Mouse (Mus musculus): ENCODE data around the gene Vps37c.

- no peak for TF ChIP-seq POLR2AphosphoS2 (IDR thresholded peaks at IDR 0.05; ENCODE audit: insufficient read length, low read depth)
- TF ChIP-seq E2F4 (IDR thresholded peaks at IDR 0.05; ENCODE audit: insufficient read depth): no peak
- TF ChIP-seq POLR2A (IDR thresholded peaks at IDR 0.05; ENCODE audit: insufficient read length, low read depth): no peak
- no peak for TF ChIP-seq SRF (IDR thresholded peaks at IDR 0.05; ENCODE audit: control insufficient read depth, insufficient read length, low read depth)
- no peak for TF ChIP-seq USF1 (IDR thresholded peaks at IDR 0.05; ENCODE audit: low read depth)
- TF ChIP-seq CEBPB (IDR thresholded peaks at IDR 0.05; ENCODE audit: insufficient read depth, poor library complexity, severe bottlenecking): no peak
- no peak for TF ChIP-seq MAX (IDR thresholded peaks at IDR 0.05; ENCODE audit: low read depth)
- no peak for TF ChIP-seq TCF12 (IDR thresholded peaks at IDR 0.05; ENCODE audit: insufficient read depth, poor library complexity, severe bottlenecking)
- no peak for TF ChIP-seq MYOD1 (IDR thresholded peaks at IDR 0.05; ENCODE audit: control insufficient read depth in 1 of 3, insufficient read length in 2 of 3, low read depth in 2 of 3)
- TF ChIP-seq MYOG (IDR thresholded peaks at IDR 0.05; ENCODE audit: control insufficient read depth in 1 of 3, insufficient read depth in 1 of 3, insufficient read length in 2 of 3, low read depth in 2 of 3): no peak
- no peak for TF ChIP-seq TCF3 (IDR thresholded peaks at IDR 0.05; ENCODE audit: insufficient read length, low read depth)
Observed at GRCm38 (mm10) chr19:10708900-10709299, 20.4 kb downstream of the Vps37c start.
